Mouse (Mus musculus): ENCODE data around the gene Plcb3. TPM values are rescaled to one million over a fixed set of nuclear protein-coding genes. Genes with fewer than 3 reads are reported as not detected.
A peak's percentile ranks its signal among the peaks of the same experiment; 100 is the strongest.

The Plcb3 gene
- polyA plus RNA-seq, 1 experiment from 2014 or later = 20.6 TPM

GRCm38 (mm10) chr19:6941372-6942248 lies 34.7 kb downstream of the Plcb3 start, which contains the start of gene Bad:
Gene Bad (plus strand): TSS chr19:6941861.
- Histone ChIP-seq H3K9me3 (ENCODE audit: control insufficient read depth, low read length) (no peaks in the 10 kb centered on the region), H3K4me1 (replicated peaks; ENCODE audit: control insufficient read depth, insufficient read depth, low read length) (peaks cover 16% of the 10 kb centered on the region), H3K4me3 (ENCODE audit: low read depth, low read length) (peak within 1 kb of the TSS; percentile 70), H3K36me3 (ENCODE audit: control insufficient read depth, insufficient read depth, low read length) (0 out of 2 replicates have a peak, but pooled peaks cover 3% of the 10 kb centered on the region), H3K27ac (ENCODE audit: low read depth, low read length) (peak within 1 kb of the TSS; percentile 87), H3K9ac (ENCODE audit: low read depth, low read length) (peak within 1 kb of the TSS; percentile 83), H3K4me2 (peak within 1 kb of the TSS; percentile 96), H3K27me3 (replicated peaks; ENCODE audit: control insufficient read depth, insufficient read depth, low read length) (no peaks in the 10 kb centered on the region)
- WGBS = under 1% methylated on average over 83 of the region's 83 CpGs
- ATAC-seq (replicated peaks; ENCODE audit: low FRiP score) (peak; percentile 80), DNase-seq (ENCODE audit: low spot score) (peak; percentile 94)

GRCm38 (mm10) chr19:6940396-6941351 lies 35.6 kb downstream of the Plcb3 start:
- ATAC-seq (replicated peaks; ENCODE audit: low FRiP score) = no peak
- WGBS = 22% methylated on average over 29 of the region's 29 CpGs
- H3K27ac ChIP-seq (ENCODE audit: low read depth, low read length) = peak overlapping the region; percentile 8; the same call in 1 of the 2 replicates

GRCm38 (mm10) chr19:6939106-6940002 lies 36.9 kb downstream of the Plcb3 start:
- WGBS = 88% methylated on average over 20 of the region's 20 CpGs

More at GRCm38 (mm10) chr19:6940396-6941351, 35.6 kb downstream of the Plcb3 start:
- peak overlapping the region; percentile 96 for H3K4me2 ChIP-seq
- peaks cover 16% of the 10 kb centered on the region for H3K4me1 ChIP-seq (replicated peaks; ENCODE audit: control insufficient read depth, insufficient read depth, low read length)
- H3K27me3 ChIP-seq (replicated peaks; ENCODE audit: control insufficient read depth, insufficient read depth, low read length) = peaks cover 6% of the 10 kb centered on the region
- no peaks in the 10 kb centered on the region for H3K9me3 ChIP-seq (ENCODE audit: control insufficient read depth, low read length)
- peak overlapping the region; percentile 70 for H3K4me3 ChIP-seq (ENCODE audit: low read depth, low read length)
- DNase-seq (ENCODE audit: low spot score) = peak; percentile 57
- H3K36me3 ChIP-seq (ENCODE audit: control insufficient read depth, insufficient read depth, low read length) = 0 out of 2 replicates have a peak, but pooled peaks cover 3% of the 10 kb centered on the region
- peak overlapping the region; percentile 83 for H3K9ac ChIP-seq (ENCODE audit: low read depth, low read length)

DNA sequence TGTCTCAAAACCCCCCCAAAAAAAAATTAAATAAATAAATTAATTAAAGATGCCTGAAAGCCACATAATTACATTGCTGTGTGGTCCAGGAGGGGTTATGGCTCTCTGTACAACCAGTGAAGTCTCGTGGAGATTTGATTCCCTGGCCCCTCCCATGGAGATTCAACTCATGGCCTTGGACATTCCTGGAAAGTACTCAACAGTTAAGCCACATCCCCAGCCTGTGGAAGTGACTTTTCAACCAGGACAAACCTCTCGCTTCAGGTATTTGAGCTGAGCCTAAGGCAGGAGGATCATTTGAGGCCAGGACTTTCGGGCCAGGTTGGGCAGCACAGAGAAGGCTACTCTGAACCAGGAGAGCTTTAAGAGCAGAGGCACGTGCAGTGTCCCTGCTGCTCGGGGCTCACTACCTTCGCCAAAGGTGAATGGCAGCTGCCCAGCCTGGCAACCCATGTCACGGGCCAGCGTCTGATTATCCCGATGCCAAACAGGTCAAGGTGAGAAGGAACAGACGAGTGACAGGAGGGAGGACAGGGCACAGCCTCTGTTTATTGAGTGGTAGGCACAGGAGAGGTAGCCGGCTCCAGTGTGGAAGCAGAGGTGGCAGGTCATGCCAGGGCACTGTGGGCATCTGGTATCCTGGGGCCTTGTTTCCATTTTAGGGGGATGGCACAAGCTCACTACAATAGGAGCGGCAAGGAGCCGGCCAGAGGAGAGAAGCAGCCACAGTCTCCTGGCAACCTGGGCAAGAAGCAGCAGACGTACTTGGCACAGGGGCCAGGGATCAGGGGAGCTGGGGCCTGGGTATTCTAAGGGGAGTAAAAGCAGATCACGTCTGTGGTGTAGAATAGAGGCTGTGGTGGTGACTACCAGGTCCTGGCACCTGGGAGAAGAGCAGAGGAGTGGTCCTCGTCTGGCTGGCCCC lies 38.5 kb downstream of the Plcb3 start:
- H3K9ac ChIP-seq (ENCODE audit: low read depth, low read length) = no peak overlapping the region
- no peak overlapping the region for H3K4me2 ChIP-seq
- H3K4me3 ChIP-seq (ENCODE audit: low read depth, low read length) = no peak overlapping the region
- no peak for ATAC-seq (replicated peaks; ENCODE audit: low FRiP score)
- H3K4me1 ChIP-seq (replicated peaks; ENCODE audit: control insufficient read depth, insufficient read depth, low read length) = peaks cover 12% of the 10 kb centered on the region
- H3K27ac ChIP-seq (ENCODE audit: low read depth, low read length) = no peak overlapping the region
- no peaks in the 10 kb centered on the region for H3K36me3 ChIP-seq (ENCODE audit: control insufficient read depth, insufficient read depth, low read length)
- DNase-seq (ENCODE audit: low spot score) = no peak
- 83% methylated on average over 16 of the region's 16 CpGs for WGBS
- no peaks in the 10 kb centered on the region for H3K9me3 ChIP-seq (ENCODE audit: control insufficient read depth, low read length)
- peaks cover 34% of the 10 kb centered on the region for H3K27me3 ChIP-seq (replicated peaks; ENCODE audit: control insufficient read depth, insufficient read depth, low read length)

More at GRCm38 (mm10) chr19:6939106-6940002, 36.9 kb downstream of the Plcb3 start:
- peaks cover 16% of the 10 kb centered on the region for H3K4me1 ChIP-seq (replicated peaks; ENCODE audit: control insufficient read depth, insufficient read depth, low read length)
- H3K4me3 ChIP-seq (ENCODE audit: low read depth, low read length) = no peak overlapping the region
- peaks cover 19% of the 10 kb centered on the region for H3K27me3 ChIP-seq (replicated peaks; ENCODE audit: control insufficient read depth, insufficient read depth, low read length)
- no peaks in the 10 kb centered on the region for H3K9me3 ChIP-seq (ENCODE audit: control insufficient read depth, low read length)
- ATAC-seq (replicated peaks; ENCODE audit: low FRiP score) (no peak), DNase-seq (ENCODE audit: low spot score) (no peak)
- H3K36me3 ChIP-seq (ENCODE audit: control insufficient read depth, insufficient read depth, low read length) = no peaks in the 10 kb centered on the region
- H3K27ac ChIP-seq (ENCODE audit: low read depth, low read length) = no peak overlapping the region
- H3K4me2 ChIP-seq = no peak overlapping the region
- H3K9ac ChIP-seq (ENCODE audit: low read depth, low read length) = no peak overlapping the region

DNA sequence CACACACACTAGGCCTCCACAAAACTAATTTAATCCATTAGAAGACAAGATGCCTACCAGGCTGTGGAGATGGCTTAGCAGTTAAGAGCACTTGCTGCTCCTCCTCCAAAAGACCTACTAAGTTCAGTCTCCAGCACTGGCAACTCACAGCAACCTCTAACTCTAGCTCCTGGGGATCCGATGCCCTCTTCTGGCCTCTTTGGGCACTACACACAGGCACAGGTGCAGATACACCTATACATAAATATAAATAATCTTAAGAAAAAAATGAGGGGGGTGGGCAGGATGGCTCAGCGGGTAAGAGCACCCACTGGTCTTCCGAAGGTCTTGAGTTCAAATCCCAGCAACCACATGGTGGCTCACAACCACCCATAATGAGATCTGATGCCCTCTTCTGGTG lies 40.0 kb downstream of the Plcb3 start:
- H3K36me3 ChIP-seq (ENCODE audit: control insufficient read depth, insufficient read depth, low read length) = no peaks in the 10 kb centered on the region
- 22% methylated on average over 3 of the region's 3 CpGs for WGBS
- DNase-seq (ENCODE audit: low spot score) = no peak

GRCm38 (mm10) chr19:6934195-6934977 lies 41.9 kb downstream of the Plcb3 start, which contains the start of gene Kcnk4:
Gene Kcnk4 (minus strand): TSS chr19:6934515.
- Histone ChIP-seq H3K36me3 (ENCODE audit: control insufficient read depth, insufficient read depth, low read length) (no peaks in the 10 kb centered on the region), H3K27ac (ENCODE audit: low read depth, low read length) (no peak within 1 kb of the TSS), H3K4me3 (ENCODE audit: low read depth, low read length) (peak within 1 kb of the TSS; percentile 28), H3K27me3 (replicated peaks; ENCODE audit: control insufficient read depth, insufficient read depth, low read length) (peaks cover 65% of the 10 kb centered on the region), H3K4me2 (peak within 1 kb of the TSS; percentile 46), H3K9me3 (ENCODE audit: control insufficient read depth, low read length) (no peaks in the 10 kb centered on the region), H3K9ac (ENCODE audit: low read depth, low read length) (no peak within 1 kb of the TSS), H3K4me1 (replicated peaks; ENCODE audit: control insufficient read depth, insufficient read depth, low read length) (no peaks in the 10 kb centered on the region; the same call in 1 of the 2 replicates)
- no peak for ATAC-seq (replicated peaks; ENCODE audit: low FRiP score)
- no peak for DNase-seq (ENCODE audit: low spot score)
- WGBS = 17% methylated on average over 23 of the region's 23 CpGs

More for the DNA sequence above, 40.0 kb downstream of the Plcb3 start:
- peaks cover 9% of the 10 kb centered on the region for H3K4me1 ChIP-seq (replicated peaks; ENCODE audit: control insufficient read depth, insufficient read depth, low read length)
- no peak overlapping the region for H3K4me2 ChIP-seq
- H3K9ac ChIP-seq (ENCODE audit: low read depth, low read length) = no peak overlapping the region
- no peaks in the 10 kb centered on the region for H3K9me3 ChIP-seq (ENCODE audit: control insufficient read depth, low read length)
- H3K27ac ChIP-seq (ENCODE audit: low read depth, low read length) = no peak overlapping the region
- no peak for ATAC-seq (replicated peaks; ENCODE audit: low FRiP score)
- H3K27me3 ChIP-seq (replicated peaks; ENCODE audit: control insufficient read depth, insufficient read depth, low read length) = peaks cover 49% of the 10 kb centered on the region
- H3K4me3 ChIP-seq (ENCODE audit: low read depth, low read length) = no peak overlapping the region
